Mouse (Mus musculus) CH12.LX (cell line): ENCODE results near the gene Akap8. TPM values are rescaled to one million over a fixed set of nuclear protein-coding genes. Genes with fewer than 3 reads are reported as not detected.

Source experiments
- DNase-seq: peaks from one replicate; pipeline ENCODE4 v3.0.0-alpha.2; 2013; ENCODE audit errors: extremely low read depth
- H3K27ac ChIP-seq: 2 replicates; pipeline ENCODE4 v1.5.1; 2012; ENCODE audit warnings: low read depth, mild to moderate bottlenecking, control low read depth, moderate library complexity; ENCODE audit not compliant: insufficient read depth
- H3K27me3 ChIP-seq: replicated peaks from 2 replicates; pipeline ENCODE3; 2012; ENCODE audit warnings: inconsistent platforms
- H3K36me3 ChIP-seq, 2 experiments: replicated peaks in 1 of 2; 2 replicates each; pipeline versions ENCODE3 to v1.6.1; 2012; ENCODE audit warnings: inconsistent platforms in 1 of 2, low read length in 1 of 2, mild to moderate bottlenecking in 1 of 2, mixed read lengths in 1 of 2, moderate library complexity in 1 of 2; ENCODE audit not compliant: control insufficient read depth in 1 of 2, insufficient read depth in 1 of 2
- H3K4me1 ChIP-seq, 2 experiments: 2 replicates each; pipeline ENCODE4 v1.6.1; 2012; ENCODE audit warnings: inconsistent platforms in 1 of 2, moderate library complexity in 1 of 2; ENCODE audit not compliant: insufficient read depth in 2 of 2, control insufficient read depth in 1 of 2
- H3K4me2 ChIP-seq: 2 replicates; pipeline ENCODE4 v1.6.1; 2012; ENCODE audit warnings: low read depth, mild to moderate bottlenecking, control low read depth; ENCODE audit not compliant: poor library complexity, insufficient read depth, severe bottlenecking
- H3K4me3 ChIP-seq, 3 experiments: fragments of 150-350 bp in 1 of 3; sonication (generic) in 1 of 3; replicated peaks in 1 of 3; 2 replicates each; pipeline versions ENCODE3 to v1.5.1; 2011 to 2012; ENCODE audit warnings: low read depth in 2 of 3, low read length in 2 of 3, mild to moderate bottlenecking in 2 of 3, moderate library complexity in 2 of 3, control low read depth in 1 of 3, improper control_type of control experiment in 1 of 3, inconsistent platforms in 1 of 3, mixed read lengths in 1 of 3; ENCODE audit not compliant: poor library complexity in 1 of 3
- H3K79me2 ChIP-seq: replicated peaks from 2 replicates; pipeline ENCODE4 v1.6.1; 2012; ENCODE audit warnings: mild to moderate bottlenecking, moderate library complexity; ENCODE audit not compliant: control insufficient read depth, poor library complexity, insufficient read depth, severe bottlenecking; ENCODE audit errors: extremely low read depth
- H3K9ac ChIP-seq: 2 replicates; pipeline ENCODE4 v1.6.1; 2012; ENCODE audit warnings: low read depth, mild to moderate bottlenecking, control low read depth, moderate library complexity; ENCODE audit not compliant: insufficient read depth
- H3K9me3 ChIP-seq: replicated peaks from 2 replicates; pipeline ENCODE3; 2012; ENCODE audit warnings: low read length, inconsistent platforms, mixed read lengths
- CHD1 ChIP-seq: IDR thresholded peaks from 2 replicates; pipeline ENCODE4 v1.6.1; 2012; ENCODE audit warnings: low read depth, low read length, improper control_type of control experiment, inconsistent platforms
- E2F4 ChIP-seq: IDR thresholded peaks from 2 replicates; pipeline ENCODE4 v1.6.1; 2011; ENCODE audit warnings: low read depth, low read length, improper control_type of control experiment; ENCODE audit not compliant: insufficient replicate concordance
- ELF1 ChIP-seq: IDR thresholded peaks from 2 replicates; pipeline ENCODE4 v1.6.1; 2014; ENCODE audit warnings: low read depth, mild to moderate bottlenecking, inconsistent platforms, low read length, improper control_type of control experiment
- GABPA ChIP-seq: IDR thresholded peaks from 2 replicates; pipeline ENCODE4 v1.6.1; 2012; ENCODE audit warnings: low read depth, low read length, improper control_type of control experiment, inconsistent platforms; ENCODE audit not compliant: insufficient replicate concordance
- JUN ChIP-seq: IDR thresholded peaks from 2 replicates; pipeline ENCODE4 v1.6.1; 2011; ENCODE audit warnings: low read depth, mild to moderate bottlenecking, low read length, improper control_type of control experiment, moderate library complexity; ENCODE audit not compliant: insufficient read depth
- JUND ChIP-seq: conservative IDR thresholded peaks from 2 replicates; pipeline ENCODE4 v1.6.1; 2011; ENCODE audit warnings: low read depth, low read length, improper control_type of control experiment
- MAFK ChIP-seq: IDR thresholded peaks from 2 replicates; pipeline ENCODE4 v1.6.1; 2011; ENCODE audit warnings: low read length, improper control_type of control experiment; ENCODE audit not compliant: insufficient replicate concordance
- MAZ ChIP-seq: IDR thresholded peaks from 2 replicates; pipeline ENCODE4 v1.6.1; 2012; ENCODE audit warnings: low read depth, mild to moderate bottlenecking, inconsistent platforms, low read length, improper control_type of control experiment, moderate library complexity
- MEF2A ChIP-seq: IDR thresholded peaks from 2 replicates; pipeline ENCODE4 v1.6.1; 2014; ENCODE audit warnings: low read depth, mild to moderate bottlenecking, inconsistent platforms, low read length, improper control_type of control experiment, borderline replicate concordance
- MXI1 ChIP-seq: IDR thresholded peaks from 2 replicates; pipeline ENCODE4 v1.6.1; 2011; ENCODE audit warnings: mild to moderate bottlenecking, low read depth, low read length, improper control_type of control experiment
- NELFE ChIP-seq: IDR thresholded peaks from 2 replicates; pipeline ENCODE4 v1.6.1; 2011; ENCODE audit warnings: low read depth, low read length, improper control_type of control experiment
- NRF1 ChIP-seq: IDR thresholded peaks from 2 replicates; pipeline ENCODE4 v1.6.1; 2014; ENCODE audit warnings: low read depth, mild to moderate bottlenecking, inconsistent platforms, low read length, improper control_type of control experiment, moderate library complexity
- PAX5 ChIP-seq: IDR thresholded peaks from 2 replicates; pipeline ENCODE4 v1.6.1; 2012; ENCODE audit warnings: low read length, inconsistent platforms, mixed read lengths
- POLR2AphosphoS2 ChIP-seq: IDR thresholded peaks from 2 replicates; pipeline ENCODE4 v1.6.1; 2011; ENCODE audit warnings: low read depth, low read length, improper control_type of control experiment
- RAD21 ChIP-seq: IDR thresholded peaks from 2 replicates; pipeline ENCODE4 v1.6.1; 2011; ENCODE audit warnings: low read depth, mild to moderate bottlenecking, low read length, improper control_type of control experiment, moderate library complexity
- SMC3 ChIP-seq: IDR thresholded peaks from 2 replicates; pipeline ENCODE4 v1.6.1; 2011; ENCODE audit warnings: low read depth, low read length, improper control_type of control experiment
- TBP ChIP-seq: conservative IDR thresholded peaks from 2 replicates; pipeline ENCODE4 v1.6.1; 2011; ENCODE audit warnings: low read depth, low read length, improper control_type of control experiment
- TCF12 ChIP-seq: IDR thresholded peaks from 2 replicates; pipeline ENCODE4 v1.6.1; 2014; ENCODE audit warnings: low read depth, mild to moderate bottlenecking, inconsistent platforms, low read length, improper control_type of control experiment
- UBTF ChIP-seq: IDR thresholded peaks from 2 replicates; pipeline ENCODE4 v1.6.1; 2012; ENCODE audit warnings: low read depth, mild to moderate bottlenecking, inconsistent platforms, low read length, improper control_type of control experiment, moderate library complexity
- USF1 ChIP-seq: IDR thresholded peaks from 2 replicates; pipeline ENCODE4 v1.6.1; 2014; ENCODE audit warnings: low read depth, mild to moderate bottlenecking, inconsistent platforms, low read length, improper control_type of control experiment
- USF2 ChIP-seq: conservative IDR thresholded peaks from 2 replicates; pipeline ENCODE4 v1.6.1; 2011; ENCODE audit warnings: low read depth, low read length, improper control_type of control experiment
- ZC3H11A ChIP-seq: IDR thresholded peaks from 2 replicates; pipeline ENCODE4 v1.6.1; 2012; ENCODE audit warnings: low read depth, mild to moderate bottlenecking, inconsistent platforms, low read length, improper control_type of control experiment
- dilution Hi-C: fragments of 300-500 bp; cut with MboI; formaldehyde crosslinking; loops from 2 replicates; pipeline ENCODE4 v1.14.3; 2020; ENCODE audit warnings: low sequenced_read_pairs; ENCODE audit not compliant: extremely low pct_unique_long_range_greater_than_20kb, extremely low pct_ligation_motif_present
- in situ Hi-C: fragments of 300-500 bp; cut with MboI; formaldehyde crosslinking; loops from 3 replicates; pipeline ENCODE4 v1.14.3; 2019; ENCODE audit warnings: low sequenced_read_pairs, low pct_ligation_motif_present, low pct_unique_long_range_greater_than_20kb, mixed read lengths
- polyA plus RNA-seq: library from polyadenylated mRNA; unstranded; fragments of >175 nt; gene quantifications from 2 replicates; pipeline ENCODE4 v1.2.1, GENCODE M21; 2012; ENCODE audit warnings: low read depth; ENCODE audit not compliant: insufficient read length
- total RNA-seq, 2 experiments: library from RNA; depleted of rRNA; stranded (reverse); fragments of 300-350 nt in 1 of 2; fragments of >200 nt in 1 of 2; gene quantifications; 2 replicates each; pipeline ENCODE4 v1.2.3; 2012 to 2014

Gene Akap8
- total and polyA plus RNA-seq, 3 experiments: 62.5 to 146 (median 75.2) TPM

GRCm38 (mm10) chr17:32312801-32313200 is 8.2 kb downstream of the Akap8 start:
- Histone ChIP-seq H3K79me2 (peaks cover 16% of the 10 kb centered on the region), H3K27ac (no peak overlapping the region), H3K4me1 (no peaks in the 10 kb centered on the region), H3K36me3 (peaks cover 90 to 100% of the 10 kb centered on the region in 2 experiments), H3K9me3 (no peaks in the 10 kb centered on the region), H3K27me3 (no peaks in the 10 kb centered on the region), H3K4me2 (no peak overlapping the region), H3K4me3 (no peak overlapping the region), H3K9ac (no peak overlapping the region)
- TF ChIP-seq USF2: no peak
- no peak for TF ChIP-seq GABPA
- TF ChIP-seq UBTF: no peak
- TF ChIP-seq MAZ: no peak
- TF ChIP-seq NELFE: no peak
- TF ChIP-seq NRF1: no peak
- no peak for TF ChIP-seq PAX5
- TF ChIP-seq RAD21: no peak
- TF ChIP-seq MXI1: no peak
- TF ChIP-seq MAFK: no peak
- TF ChIP-seq ELF1: no peak
- TF ChIP-seq CHD1: no peak
- no peak for TF ChIP-seq JUND
- TF ChIP-seq TBP: no peak
- TF ChIP-seq SMC3: no peak
- no peak for TF ChIP-seq MEF2A
- no peak for TF ChIP-seq TCF12
- in situ Hi-C loops (no loop called here), dilution Hi-C loops (no loop called here)
- DNase-seq: no peak

- Histone ChIP-seq H3K4me3 (no peak overlapping the region), H3K4me2 (no peak overlapping the region)
- TF ChIP-seq RAD21 (no peak), MXI1 (no peak), NELFE (no peak), MAZ (no peak), ZC3H11A (no peak), JUND (no peak), POLR2AphosphoS2 (no peak), USF1 (no peak), MAFK (no peak), E2F4 (no peak), JUN (no peak)
- TF ChIP-seq, all 38 proteins: peak for 0
- no peaks in the 10 kb centered on the region for H3K9me3 ChIP-seq
- H3K4me1 ChIP-seq: no peaks in the 10 kb centered on the region
- dilution Hi-C loops (no loop called here), in situ Hi-C loops (no loop called here)
- no peaks in the 10 kb centered on the region for H3K27me3 ChIP-seq
- no peak for DNase-seq
- H3K79me2 ChIP-seq: no peaks in the 10 kb centered on the region; the same call in 1 of the 2 replicates
- no peak overlapping the region for H3K9ac ChIP-seq
- no peak overlapping the region for H3K27ac ChIP-seq
- peaks cover 79 to 99% of the 10 kb centered on the region in 2 experiments for H3K36me3 ChIP-seq
Measured at GRCm38 (mm10) chr17:32307963-32308362, 13.1 kb downstream of the Akap8 start.
